Mouse (Mus musculus) ES-E14 (cell line): ENCODE results near the gene Rfc2. TPM values are rescaled to one million over a fixed set of nuclear protein-coding genes. Genes with fewer than 3 reads are reported as not detected.

Experiments used
- DNase-seq: peaks from one replicate; pipeline ENCODE4 v3.0.0-alpha.2; 2013; ENCODE audit warnings: low read depth, low spot score
- H3K27ac ChIP-seq: 2 replicates; pipeline ENCODE4 v1.5.1; 2012; ENCODE audit warnings: low read depth, mild to moderate bottlenecking, low read length, moderate library complexity, mixed read lengths; ENCODE audit not compliant: poor library complexity, insufficient read depth, severe bottlenecking
- H3K36me3 ChIP-seq: 2 replicates; pipeline ENCODE4 v1.6.1; 2012; ENCODE audit warnings: mild to moderate bottlenecking, low read length, moderate library complexity, mixed read lengths; ENCODE audit not compliant: control insufficient read depth, poor library complexity, insufficient read depth, severe bottlenecking
- H3K4me1 ChIP-seq, 2 experiments: fragments of 150-350 bp in 1 of 2; sonication (generic) in 1 of 2; 2 replicates each; pipeline ENCODE4 v1.6.1; 2012; ENCODE audit warnings: low read length in 2 of 2, mild to moderate bottlenecking in 1 of 2, mixed read lengths in 1 of 2; ENCODE audit not compliant: control insufficient read depth in 2 of 2, insufficient read depth in 2 of 2, poor library complexity in 1 of 2
- H3K4me3 ChIP-seq, 2 experiments: fragments of 150-350 bp in 1 of 2; sonication (generic) in 1 of 2; 2 replicates each; pipeline ENCODE4 v1.5.1; 2012; ENCODE audit warnings: low read length in 2 of 2, low read depth in 1 of 2, mild to moderate bottlenecking in 1 of 2, mixed read lengths in 1 of 2; ENCODE audit not compliant: insufficient read depth in 1 of 2, poor library complexity in 1 of 2, severe bottlenecking in 1 of 2
- H3K9ac ChIP-seq: 2 replicates; pipeline ENCODE4 v1.6.1; 2012; ENCODE audit warnings: low read depth, mild to moderate bottlenecking, low read length, mixed read lengths; ENCODE audit not compliant: poor library complexity, insufficient read depth, severe bottlenecking
- H3K9me3 ChIP-seq: fragments of 150-350 bp; sonication (generic); 2 replicates; pipeline ENCODE4 v1.6.1; 2012; ENCODE audit warnings: low read depth, mild to moderate bottlenecking, low read length; ENCODE audit not compliant: control insufficient read depth, insufficient read depth
- CHD2 ChIP-seq: IDR thresholded peaks from 2 replicates; pipeline ENCODE4 v1.6.1; 2014; ENCODE audit warnings: mild to moderate bottlenecking, low read depth, low read length, inconsistent platforms
- HCFC1 ChIP-seq: IDR thresholded peaks from 2 replicates; pipeline ENCODE4 v1.6.1; 2012; ENCODE audit warnings: low read length, inconsistent platforms, borderline replicate concordance; ENCODE audit not compliant: insufficient read depth
- MAFK ChIP-seq: IDR thresholded peaks from 2 replicates; pipeline ENCODE4 v1.6.1; 2014; ENCODE audit warnings: mild to moderate bottlenecking, low read depth, low read length, inconsistent platforms; ENCODE audit not compliant: insufficient read depth
- ZC3H11A ChIP-seq: IDR thresholded peaks from 2 replicates; pipeline ENCODE4 v1.6.1; 2012; ENCODE audit warnings: low read depth, mild to moderate bottlenecking, inconsistent platforms, low read length, borderline replicate concordance
- ZNF384 ChIP-seq: IDR thresholded peaks from 2 replicates; pipeline ENCODE4 v1.6.1; 2012; ENCODE audit warnings: low read depth, low read length, inconsistent platforms
- in situ Hi-C, 2 experiments: fragments of 600-800 bp; cut with MboI; formaldehyde crosslinking; loops; one replicate each; pipeline ENCODE4 v1.15.1; 2025; ENCODE audit warnings: low sequenced_read_pairs in 2 of 2, inconsistent platforms in 1 of 2; ENCODE audit not compliant: unreplicated experiment in 2 of 2
- total RNA-seq: library from RNA; depleted of rRNA; stranded (reverse); fragments of 300-350 nt; gene quantifications from 2 replicates; pipeline ENCODE4 v1.2.3, GENCODE M21; 2012

The Rfc2 gene
- total RNA-seq, 1 experiment = 168 TPM

- Histone ChIP-seq H3K27ac (no peak overlapping the region), H3K4me1 (peaks cover 0 to 5% of the 10 kb centered on the region in 2 experiments; a peak in 2 of 4 replicates), H3K9ac (no peak overlapping the region), H3K4me3 (no peak overlapping the region), H3K36me3 (peaks cover 59% of the 10 kb centered on the region), H3K9me3 (no peaks in the 10 kb centered on the region)
- DNase-seq = no peak
- TF ChIP-seq HCFC1 = no peak
- no peak for TF ChIP-seq ZNF384
- no peak for TF ChIP-seq CHD2
- no peak for TF ChIP-seq MAFK
- TF ChIP-seq ZC3H11A = no peak
- in situ Hi-C loops = no loop called here
Observed at GRCm38 (mm10) chr5:134589900-134590299, 8.7 kb downstream of the Rfc2 start.

GRCm38 (mm10) chr5:134592026-134592581, 10.9 kb downstream of the Rfc2 start:
- H3K9me3 ChIP-seq = no peaks in the 10 kb centered on the region
- TF ChIP-seq ZNF384 = no peak
- no peak for TF ChIP-seq MAFK
- no peak for TF ChIP-seq HCFC1
- TF ChIP-seq CHD2 = no peak
- no peak for TF ChIP-seq ZC3H11A
- H3K9ac ChIP-seq = no peak overlapping the region
- DNase-seq = no peak
- in situ Hi-C loops = no loop called here
- peaks cover 77% of the 10 kb centered on the region for H3K36me3 ChIP-seq
- H3K27ac ChIP-seq = no peak overlapping the region
- peaks cover 0 to 5% of the 10 kb centered on the region in 2 experiments; a peak in 2 of 4 replicates for H3K4me1 ChIP-seq
- H3K4me3 ChIP-seq = no peak overlapping the region

- Histone ChIP-seq H3K9me3 (no peaks in the 10 kb centered on the region), H3K4me3 (no peak overlapping the region), H3K4me1 (peaks cover 0 to 9% of the 10 kb centered on the region in 2 experiments; a peak in 2 of 4 replicates), H3K36me3 (peaks cover 83% of the 10 kb centered on the region), H3K27ac (no peak overlapping the region), H3K9ac (no peak overlapping the region)
- in situ Hi-C loops = no loop called here
- TF ChIP-seq ZNF384 (no peak), HCFC1 (no peak), CHD2 (no peak), MAFK (no peak), ZC3H11A (no peak)
- DNase-seq = no peak
Observed at GRCm38 (mm10) chr5:134593093-134593492, 11.9 kb downstream of the Rfc2 start.

GRCm38 (mm10) chr5:134597711-134598110, 16.5 kb downstream of the Rfc2 start:
- H3K36me3 ChIP-seq = peaks cover 56% of the 10 kb centered on the region

More at GRCm38 (mm10) chr5:134597711-134598110, 16.5 kb downstream of the Rfc2 start:
- in situ Hi-C loops = no loop called here
- Histone ChIP-seq H3K4me3 (no peak overlapping the region), H3K4me1 (0 out of 4 replicates have a peak, but pooled peaks cover 0 to 3% of the 10 kb centered on the region in 2 experiments), H3K9ac (no peak overlapping the region), H3K9me3 (no peaks in the 10 kb centered on the region), H3K27ac (no peak overlapping the region)
- TF ChIP-seq HCFC1 (no peak), MAFK (no peak), ZC3H11A (no peak), CHD2 (no peak), ZNF384 (no peak)
- DNase-seq = no peak
